Mouse (Mus musculus): Measurements from ENCODE around the gene Zbed4. TPM values are rescaled to one million over a fixed set of nuclear protein-coding genes. Genes with fewer than 3 reads are reported as not detected.
"Not testable (repeated sequence)": the region's sequence is repeated elsewhere in the genome, so short reads cannot be mapped to it uniquely, and the experiment has no call there.

Gene Zbed4
- total and polyA plus RNA-seq, 3 experiments: 53.2 to 57.9 TPM; not detected in 1

DNA sequence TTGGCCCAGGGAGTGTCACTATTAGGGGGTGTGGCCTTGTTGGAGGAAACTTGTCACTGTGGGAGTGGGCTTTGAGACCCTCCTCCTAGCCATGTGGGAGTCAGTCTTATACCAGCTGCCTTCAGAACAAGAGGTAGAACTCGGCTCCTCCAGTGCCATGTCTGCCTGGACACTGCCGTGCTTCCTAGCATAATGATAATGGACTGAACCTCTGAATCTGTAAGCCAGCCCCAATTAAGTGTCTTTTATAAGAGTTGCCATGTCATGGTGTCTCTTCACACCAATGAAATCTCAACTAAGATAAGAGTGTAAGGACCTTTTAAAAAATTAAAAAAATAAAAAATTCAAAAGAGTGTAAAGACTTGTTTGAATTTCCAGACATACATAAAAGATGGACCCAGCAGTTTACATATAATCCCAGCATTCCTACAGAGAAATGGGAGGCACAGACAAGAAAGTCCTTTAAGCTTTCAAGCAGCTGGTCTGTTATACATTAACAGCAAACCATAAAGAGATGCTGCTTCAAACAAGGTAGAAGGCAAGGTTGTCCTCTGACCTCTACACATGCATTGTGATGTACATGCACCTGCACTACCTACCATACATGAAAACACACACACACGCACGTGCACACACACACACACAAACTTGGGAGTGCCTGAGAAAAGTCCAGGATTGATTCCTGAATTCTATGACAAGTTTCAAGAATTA is 40.8 kb downstream of the Zbed4 start:
- Histone ChIP-seq H3K79me2 (ENCODE audit: control insufficient read depth, insufficient read depth, low read length, poor library complexity) (no peaks in the 10 kb centered on the region), H3K27ac (ENCODE audit: control insufficient read depth, low read depth, low read length) (no peak overlapping the region), H3K9me3 (replicated peaks; ENCODE audit: insufficient read depth, low read length) (no peaks in the 10 kb centered on the region), H3K27me3 (ENCODE audit: control insufficient read depth in 1 of 2, insufficient read depth in 2 of 2, low read length in 2 of 2) (0 out of 4 replicates have a peak, but pooled peaks cover 0 to 2% of the 10 kb centered on the region in 2 experiments), H3K9ac (ENCODE audit: control insufficient read depth, low read depth, low read length, poor library complexity, severe bottlenecking) (no peak overlapping the region), H3K36me3 (ENCODE audit: control insufficient read depth in 1 of 2, insufficient read depth in 2 of 2, low read length in 2 of 2) (no peaks in the 10 kb centered on the region), H3K4me3 (ENCODE audit: control insufficient read depth in 1 of 2, insufficient read depth in 1 of 2, low read depth in 2 of 2, low read length in 2 of 2) (no peak overlapping the region), H3K4me1 (ENCODE audit: control insufficient read depth in 1 of 2, insufficient read depth in 2 of 2, low read length in 2 of 2) (peaks cover 0 to 5% of the 10 kb centered on the region in 2 experiments; a peak in 1 of 4 replicates)
- DNase-seq (ENCODE audit: low read depth, low spot score): no peak
- TF ChIP-seq USF2 (IDR thresholded peaks at IDR 0.05; ENCODE audit: borderline replicate concordance in 1 of 2, insufficient read depth in 1 of 2, low read depth in 1 of 2, low read length in 2 of 2) (no peak), ZNF384 (IDR thresholded peaks at IDR 0.05; ENCODE audit: low read depth, low read length) (no peak), MAZ (IDR thresholded peaks at IDR 0.05; ENCODE audit: low read depth, low read length) (no peak), TBP (IDR thresholded peaks at IDR 0.05; ENCODE audit: low read depth, low read length) (no peak), TCF12 (IDR thresholded peaks at IDR 0.05; ENCODE audit: low read depth, low read length) (no peak), MEF2A (IDR thresholded peaks at IDR 0.05; ENCODE audit: extremely low read depth, insufficient replicate concordance, low read depth, low read length, poor library complexity, severe bottlenecking) (no peak), NRF1 (IDR thresholded peaks at IDR 0.05; ENCODE audit: insufficient read depth, low read depth, low read length, poor library complexity, severe bottlenecking) (no peak)

DNA sequence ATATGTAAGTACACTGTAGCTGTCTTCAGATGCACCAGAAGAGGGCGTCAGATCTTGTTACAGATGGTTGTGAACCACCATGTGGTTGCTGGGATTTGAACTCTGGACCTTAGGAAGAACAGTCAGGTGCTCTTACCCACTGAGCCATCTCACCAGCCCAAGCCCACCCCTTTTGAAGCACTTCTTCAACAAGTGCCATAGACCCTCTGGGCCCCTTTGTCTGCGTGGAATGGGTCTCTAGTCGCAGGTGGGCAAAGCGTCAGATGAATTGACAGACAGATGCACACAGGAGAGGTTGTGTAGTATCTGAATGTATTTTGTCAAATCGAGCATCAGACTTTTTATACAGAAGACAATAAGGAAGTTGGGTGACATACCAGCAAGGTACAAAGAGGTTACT is 43.3 kb downstream of the Zbed4 start:
- H3K27me3 ChIP-seq (ENCODE audit: control insufficient read depth in 1 of 2, insufficient read depth in 2 of 2, low read length in 2 of 2); H3K27ac ChIP-seq (ENCODE audit: control insufficient read depth, low read depth, low read length); H3K36me3 ChIP-seq (ENCODE audit: control insufficient read depth in 1 of 2, insufficient read depth in 2 of 2, low read length in 2 of 2); H3K9me3 ChIP-seq (replicated peaks; ENCODE audit: insufficient read depth, low read length); H3K9ac ChIP-seq (ENCODE audit: control insufficient read depth, low read depth, low read length, poor library complexity, severe bottlenecking); H3K4me1 ChIP-seq (ENCODE audit: control insufficient read depth in 1 of 2, insufficient read depth in 2 of 2, low read length in 2 of 2); H3K79me2 ChIP-seq (ENCODE audit: control insufficient read depth, insufficient read depth, low read length, poor library complexity); DNase-seq (ENCODE audit: low read depth, low spot score); H3K4me3 ChIP-seq (ENCODE audit: control insufficient read depth in 1 of 2, insufficient read depth in 1 of 2, low read depth in 2 of 2, low read length in 2 of 2): not testable (repeated sequence)

DNA sequence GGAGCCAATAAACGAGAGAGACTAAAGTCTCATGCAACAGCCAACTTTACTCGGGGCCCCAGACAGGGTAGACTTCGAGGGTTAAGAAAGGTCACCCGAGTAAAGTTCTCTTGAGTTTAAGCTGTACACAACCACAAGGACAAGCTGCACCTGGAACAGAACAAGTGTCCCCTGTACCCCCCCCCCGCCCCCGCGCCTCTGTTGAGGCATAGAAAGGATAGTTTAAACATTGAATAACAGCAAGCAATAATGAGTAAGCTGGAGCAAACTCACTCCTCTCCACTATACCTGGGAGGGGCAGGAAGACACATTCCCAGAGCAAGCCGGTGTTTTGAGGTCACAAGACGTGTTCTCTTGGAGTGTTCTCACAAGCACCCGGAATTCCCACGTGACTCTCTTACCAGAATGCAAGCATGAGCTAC is 48.5 kb downstream of the Zbed4 start:
- Histone ChIP-seq H3K27me3 (ENCODE audit: control insufficient read depth in 1 of 2, insufficient read depth in 2 of 2, low read length in 2 of 2) (no peaks in the 10 kb centered on the region), H3K4me3 (ENCODE audit: control insufficient read depth in 1 of 2, insufficient read depth in 1 of 2, low read depth in 2 of 2, low read length in 2 of 2) (no peak overlapping the region), H3K9ac (ENCODE audit: control insufficient read depth, low read depth, low read length, poor library complexity, severe bottlenecking) (no peak overlapping the region), H3K4me1 (ENCODE audit: control insufficient read depth in 1 of 2, insufficient read depth in 2 of 2, low read length in 2 of 2) (peaks cover 0 to 13% of the 10 kb centered on the region in 2 experiments; a peak in 1 of 4 replicates), H3K27ac (ENCODE audit: control insufficient read depth, low read depth, low read length) (no peak overlapping the region), H3K79me2 (ENCODE audit: control insufficient read depth, insufficient read depth, low read length, poor library complexity) (no peaks in the 10 kb centered on the region), H3K9me3 (replicated peaks; ENCODE audit: insufficient read depth, low read length) (no peaks in the 10 kb centered on the region), H3K36me3 (ENCODE audit: control insufficient read depth in 1 of 2, insufficient read depth in 2 of 2, low read length in 2 of 2) (peaks cover 0 to 7% of the 10 kb centered on the region in 2 experiments; a peak in 2 of 4 replicates)
- TF ChIP-seq EP300 (IDR thresholded peaks at IDR 0.05; ENCODE audit: low read depth in 1 of 2, low read length in 2 of 2): no peak
- TF ChIP-seq ZKSCAN1 (IDR thresholded peaks at IDR 0.05; ENCODE audit: low read depth, low read length): no peak
- no peak for TF ChIP-seq USF1 (IDR thresholded peaks at IDR 0.05; ENCODE audit: low read depth, low read length)
- no peak for DNase-seq (ENCODE audit: low read depth, low spot score)
